Mouse (Mus musculus): ENCODE results near the gene Ubn1. TPM values are rescaled to one million over a fixed set of nuclear protein-coding genes. Genes with fewer than 3 reads are reported as not detected.
A peak's percentile ranks its signal among the peaks of the same experiment; 100 is the strongest.

The Ubn1 gene
- 6.9 and 7.6 TPM in 2 replicates for polyA plus RNA-seq (2015; fragmentation: Nextera tagmentation; extraction: Ambion mirVana)

- Histone ChIP-seq H3K9ac (ENCODE audit: low read depth, low read length) (peak within 1 kb of the TSS; percentile 98), H3K27me3 (ENCODE audit: control insufficient read depth, insufficient read depth, low read depth, low read length) (no peaks in the 10 kb centered on the region), H3K4me3 (ENCODE audit: low read depth, low read length) (peak within 1 kb of the TSS; percentile 98), H3K4me2 (ENCODE audit: low read depth, low read length) (peak within 1 kb of the TSS; percentile 90), H3K9me3 (replicated peaks; ENCODE audit: control insufficient read depth, low read length) (no peaks in the 10 kb centered on the region), H3K27ac (ENCODE audit: low read length) (peak within 1 kb of the TSS; percentile 99), H3K36me3 (ENCODE audit: control insufficient read depth, insufficient read depth) (peaks cover 25% of the 10 kb centered on the region), H3K4me1 (ENCODE audit: control insufficient read depth, low read depth, low read length) (peaks cover 18% of the 10 kb centered on the region)
- ATAC-seq (ENCODE audit: low read depth), result peak; percentile 97
- WGBS (ENCODE audit: insufficient replicate concordance), result under 1% methylated on average over 56 of the region's 56 CpGs
Observed at GRCm38 (mm10) chr16:5049774-5050234, at the start of gene Ubn1, which contains the start of gene Glyr1. Gene Ubn1, plus strand, starts transcription at chr16:5050057. Gene Glyr1, minus strand, starts transcription at chr16:5049863.

GRCm38 (mm10) chr16:5000611-5001010 lies 49.2 kb upstream of the Ubn1 start:
- Histone ChIP-seq H3K4me3 (ENCODE audit: low read depth, low read length) (no peak overlapping the region), H3K9ac (ENCODE audit: low read depth, low read length) (no peak overlapping the region), H3K4me1 (ENCODE audit: control insufficient read depth, low read depth, low read length) (no peaks in the 10 kb centered on the region), H3K4me2 (ENCODE audit: low read depth, low read length) (no peak overlapping the region), H3K9me3 (replicated peaks; ENCODE audit: control insufficient read depth, low read length) (no peaks in the 10 kb centered on the region), H3K27me3 (ENCODE audit: control insufficient read depth, insufficient read depth, low read depth, low read length) (no peaks in the 10 kb centered on the region), H3K27ac (ENCODE audit: low read length) (no peak overlapping the region), H3K36me3 (ENCODE audit: control insufficient read depth, insufficient read depth) (no peaks in the 10 kb centered on the region)
- 41% methylated on average over 3 of the region's 3 CpGs for WGBS (ENCODE audit: insufficient replicate concordance)
- ATAC-seq (ENCODE audit: low read depth), result no peak

GRCm38 (mm10) chr16:5007067-5007466 lies 42.8 kb upstream of the Ubn1 start, which contains the start of gene Smim22:
Gene Smim22, plus strand, starts transcription at chr16:5007288.
- Histone ChIP-seq H3K27me3 (ENCODE audit: control insufficient read depth, insufficient read depth, low read depth, low read length) (no peaks in the 10 kb centered on the region), H3K9me3 (replicated peaks; ENCODE audit: control insufficient read depth, low read length) (no peaks in the 10 kb centered on the region), H3K9ac (ENCODE audit: low read depth, low read length) (no peak within 1 kb of the TSS), H3K4me3 (ENCODE audit: low read depth, low read length) (no peak within 1 kb of the TSS), H3K27ac (ENCODE audit: low read length) (no peak within 1 kb of the TSS), H3K4me1 (ENCODE audit: control insufficient read depth, low read depth, low read length) (peaks cover 12% of the 10 kb centered on the region), H3K4me2 (ENCODE audit: low read depth, low read length) (no peak within 1 kb of the TSS), H3K36me3 (ENCODE audit: control insufficient read depth, insufficient read depth) (no peaks in the 10 kb centered on the region)
- ATAC-seq (ENCODE audit: low read depth), result peak; percentile 48
- 64% methylated on average over 5 of the region's 5 CpGs for WGBS (ENCODE audit: insufficient replicate concordance)

GRCm38 (mm10) chr16:5007492-5007891 lies 42.4 kb upstream of the Ubn1 start:
- Histone ChIP-seq H3K4me3 (ENCODE audit: low read depth, low read length) (no peak overlapping the region), H3K9me3 (replicated peaks; ENCODE audit: control insufficient read depth, low read length) (no peaks in the 10 kb centered on the region), H3K4me2 (ENCODE audit: low read depth, low read length) (no peak overlapping the region), H3K36me3 (ENCODE audit: control insufficient read depth, insufficient read depth) (no peaks in the 10 kb centered on the region), H3K9ac (ENCODE audit: low read depth, low read length) (no peak overlapping the region), H3K27ac (ENCODE audit: low read length) (no peak overlapping the region), H3K4me1 (ENCODE audit: control insufficient read depth, low read depth, low read length) (peaks cover 17% of the 10 kb centered on the region), H3K27me3 (ENCODE audit: control insufficient read depth, insufficient read depth, low read depth, low read length) (no peaks in the 10 kb centered on the region)
- WGBS (ENCODE audit: insufficient replicate concordance), result 52% methylated on average over 6 of the region's 6 CpGs
- peak; percentile 4; the same call in 1 of the 2 replicates for ATAC-seq (ENCODE audit: low read depth)

- Histone ChIP-seq H3K27me3 (ENCODE audit: control insufficient read depth, insufficient read depth, low read depth, low read length) (no peaks in the 10 kb centered on the region), H3K9me3 (replicated peaks; ENCODE audit: control insufficient read depth, low read length) (no peaks in the 10 kb centered on the region), H3K27ac (ENCODE audit: low read length) (no peak overlapping the region), H3K9ac (ENCODE audit: low read depth, low read length) (no peak overlapping the region), H3K36me3 (ENCODE audit: control insufficient read depth, insufficient read depth) (no peaks in the 10 kb centered on the region), H3K4me3 (ENCODE audit: low read depth, low read length) (no peak overlapping the region), H3K4me1 (ENCODE audit: control insufficient read depth, low read depth, low read length) (peaks cover 22% of the 10 kb centered on the region), H3K4me2 (ENCODE audit: low read depth, low read length) (no peak overlapping the region)
- no peak for ATAC-seq (ENCODE audit: low read depth)
- 64% methylated on average over 12 of the region's 12 CpGs for WGBS (ENCODE audit: insufficient replicate concordance)
Observed at GRCm38 (mm10) chr16:5008076-5008475, 41.8 kb upstream of the Ubn1 start.

GRCm38 (mm10) chr16:5010371-5010935 lies 39.4 kb upstream of the Ubn1 start:
- no peaks in the 10 kb centered on the region for H3K9me3 ChIP-seq (replicated peaks; ENCODE audit: control insufficient read depth, low read length)
- H3K4me2 ChIP-seq (ENCODE audit: low read depth, low read length), result 0 out of 2 replicates have a peak overlapping the region, but pooled peaks have one; percentile 15
- H3K36me3 ChIP-seq (ENCODE audit: control insufficient read depth, insufficient read depth), result peaks cover 9% of the 10 kb centered on the region
- peak overlapping the region; percentile 25 for H3K27ac ChIP-seq (ENCODE audit: low read length)
- WGBS (ENCODE audit: insufficient replicate concordance), result 73% methylated on average over 10 of the region's 10 CpGs
- peaks cover 23% of the 10 kb centered on the region for H3K4me1 ChIP-seq (ENCODE audit: control insufficient read depth, low read depth, low read length)
- no peaks in the 10 kb centered on the region for H3K27me3 ChIP-seq (ENCODE audit: control insufficient read depth, insufficient read depth, low read depth, low read length)
- ATAC-seq (ENCODE audit: low read depth), result no peak
- H3K4me3 ChIP-seq (ENCODE audit: low read depth, low read length), result no peak overlapping the region
- no peak overlapping the region for H3K9ac ChIP-seq (ENCODE audit: low read depth, low read length)

GRCm38 (mm10) chr16:5011285-5011684 lies 38.6 kb upstream of the Ubn1 start:
- ATAC-seq (ENCODE audit: low read depth), result no peak
- Histone ChIP-seq H3K27me3 (ENCODE audit: control insufficient read depth, insufficient read depth, low read depth, low read length) (no peaks in the 10 kb centered on the region), H3K4me1 (ENCODE audit: control insufficient read depth, low read depth, low read length) (peaks cover 23% of the 10 kb centered on the region), H3K9me3 (replicated peaks; ENCODE audit: control insufficient read depth, low read length) (no peaks in the 10 kb centered on the region), H3K27ac (ENCODE audit: low read length) (0 out of 2 replicates have a peak overlapping the region, but pooled peaks have one; percentile 35), H3K36me3 (ENCODE audit: control insufficient read depth, insufficient read depth) (peaks cover 17% of the 10 kb centered on the region), H3K4me3 (ENCODE audit: low read depth, low read length) (no peak overlapping the region), H3K9ac (ENCODE audit: low read depth, low read length) (no peak overlapping the region), H3K4me2 (ENCODE audit: low read depth, low read length) (no peak overlapping the region)
- WGBS (ENCODE audit: insufficient replicate concordance), result 48% methylated on average over 7 of the region's 7 CpGs

GRCm38 (mm10) chr16:5012036-5013005 lies 37.5 kb upstream of the Ubn1 start:
- WGBS (ENCODE audit: insufficient replicate concordance), result 41% methylated on average over 13 of the region's 13 CpGs
- no peaks in the 10 kb centered on the region for H3K9me3 ChIP-seq (replicated peaks; ENCODE audit: control insufficient read depth, low read length)
- peaks cover 24% of the 10 kb centered on the region for H3K36me3 ChIP-seq (ENCODE audit: control insufficient read depth, insufficient read depth)
- H3K4me1 ChIP-seq (ENCODE audit: control insufficient read depth, low read depth, low read length), result peaks cover 23% of the 10 kb centered on the region
- ATAC-seq (ENCODE audit: low read depth), result peak; percentile 25
- H3K4me2 ChIP-seq (ENCODE audit: low read depth, low read length), result peak overlapping the region; percentile 95
- H3K4me3 ChIP-seq (ENCODE audit: low read depth, low read length), result peak overlapping the region; percentile 75
- H3K9ac ChIP-seq (ENCODE audit: low read depth, low read length), result peak overlapping the region; percentile 64
- H3K27ac ChIP-seq (ENCODE audit: low read length), result peak overlapping the region; percentile 76
- no peaks in the 10 kb centered on the region for H3K27me3 ChIP-seq (ENCODE audit: control insufficient read depth, insufficient read depth, low read depth, low read length)
